Mouse (Mus musculus): ENCODE measurements around the gene Wipf1.
A peak's percentile ranks its signal among the peaks of the same experiment; 100 is the strongest.

Wipf1 gene

DNA sequence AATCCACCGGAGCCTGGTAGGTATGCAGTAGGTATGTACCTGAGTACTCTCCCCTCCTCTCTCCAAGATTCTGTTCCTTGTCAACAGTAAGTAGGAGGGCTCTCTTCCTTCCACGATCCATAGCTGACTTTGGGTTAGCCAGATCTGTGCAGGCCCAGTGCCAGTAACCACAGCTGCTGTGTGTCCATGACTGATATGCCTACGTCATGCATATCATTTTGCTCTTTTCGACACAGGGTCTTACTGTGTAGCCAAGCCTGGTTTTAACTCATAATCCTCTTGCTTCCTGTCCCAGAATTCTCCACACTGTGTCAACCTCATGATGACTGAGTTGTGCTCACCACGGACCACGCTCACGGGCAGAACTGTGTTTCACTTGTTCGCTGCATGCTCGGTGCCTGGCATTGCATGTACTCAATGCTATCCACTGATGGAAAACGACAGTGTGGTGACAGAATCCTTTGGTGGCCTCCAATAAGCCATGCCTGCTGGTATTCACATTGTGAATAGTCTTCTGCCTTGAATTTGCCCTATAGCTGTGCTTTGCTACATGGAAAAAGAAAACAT is 26.6 kb downstream of the Wipf1 start:
- no peak for DNase-seq

DNA sequence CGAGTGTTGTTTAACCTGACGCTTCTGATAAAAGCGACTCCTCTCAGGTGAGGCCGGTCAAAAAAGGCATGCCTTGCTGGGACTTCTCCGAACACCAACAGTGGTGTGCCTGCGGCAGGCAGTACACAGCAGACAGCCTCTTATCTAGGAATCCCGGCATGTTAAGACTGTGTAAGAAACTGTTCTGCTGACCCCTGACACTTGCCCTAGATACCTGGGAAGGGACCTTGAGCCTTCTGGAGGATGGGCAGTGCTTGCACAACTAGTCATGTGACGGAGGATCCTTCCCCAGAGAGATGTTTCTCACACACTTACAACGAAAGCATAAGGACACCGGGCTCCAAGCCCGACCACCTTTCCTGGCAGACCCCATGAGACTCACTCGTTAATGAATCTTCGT is 28.7 kb downstream of the Wipf1 start:
- no peak for DNase-seq

DNA sequence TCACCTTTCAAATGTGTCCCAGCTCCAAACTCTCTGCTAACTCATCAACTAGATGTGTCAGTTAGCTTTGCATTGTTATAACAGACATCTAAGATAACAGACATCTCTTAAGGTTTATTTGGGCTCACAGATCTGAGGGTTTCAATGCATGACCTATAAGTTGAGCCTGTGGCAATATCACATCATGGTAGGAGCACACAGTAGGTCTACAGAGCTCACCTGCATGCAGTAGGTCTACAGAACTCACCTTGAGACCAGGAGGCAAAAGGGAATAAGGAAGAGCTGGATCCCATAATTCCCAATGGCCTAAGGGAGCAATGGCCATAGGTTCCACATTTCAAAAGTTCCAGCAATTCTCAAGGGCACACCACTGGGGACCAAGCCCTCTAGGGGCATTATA is 31.2 kb downstream of the Wipf1 start:
- no peak for DNase-seq

DNA sequence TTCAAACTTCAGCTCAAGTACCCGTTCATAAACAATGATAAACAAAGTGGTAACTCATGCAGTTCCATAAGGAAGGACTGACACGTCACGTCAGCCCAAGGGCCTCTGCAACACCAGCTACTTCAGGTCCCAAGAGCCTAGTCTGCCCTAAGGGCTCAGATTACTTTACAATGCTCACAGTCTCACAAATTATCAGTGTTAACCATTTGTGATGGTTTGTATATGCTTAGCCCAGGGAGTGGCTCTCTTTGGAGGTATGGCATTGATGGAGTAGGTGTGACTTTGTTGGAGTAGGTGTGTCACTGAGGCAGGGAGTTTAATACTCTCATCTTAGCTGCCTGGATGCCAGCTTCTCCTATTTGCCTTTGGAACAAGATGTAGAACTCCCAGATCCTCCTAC is 32.0 kb downstream of the Wipf1 start:
- DNase-seq, result no peak

DNA sequence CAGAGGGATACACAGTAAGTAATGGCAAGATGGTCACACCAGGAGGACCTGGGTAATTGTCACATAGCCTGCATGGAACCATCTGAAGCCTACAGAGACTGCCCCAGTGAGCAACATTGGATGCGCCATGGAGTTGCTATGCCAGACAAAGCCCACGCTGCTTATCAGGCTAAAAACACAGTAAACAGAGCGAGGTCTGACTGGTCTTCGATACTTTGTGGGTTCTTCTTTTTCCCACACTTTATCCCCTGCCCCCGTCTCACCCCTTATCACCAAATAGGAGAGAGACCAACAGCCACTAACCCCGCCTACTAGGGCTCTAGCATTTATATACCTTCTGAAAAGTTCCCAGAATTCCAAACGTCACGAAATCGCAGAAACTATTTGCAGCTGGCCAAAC is 32.6 kb downstream of the Wipf1 start:
- DNase-seq, result no peak

DNA sequence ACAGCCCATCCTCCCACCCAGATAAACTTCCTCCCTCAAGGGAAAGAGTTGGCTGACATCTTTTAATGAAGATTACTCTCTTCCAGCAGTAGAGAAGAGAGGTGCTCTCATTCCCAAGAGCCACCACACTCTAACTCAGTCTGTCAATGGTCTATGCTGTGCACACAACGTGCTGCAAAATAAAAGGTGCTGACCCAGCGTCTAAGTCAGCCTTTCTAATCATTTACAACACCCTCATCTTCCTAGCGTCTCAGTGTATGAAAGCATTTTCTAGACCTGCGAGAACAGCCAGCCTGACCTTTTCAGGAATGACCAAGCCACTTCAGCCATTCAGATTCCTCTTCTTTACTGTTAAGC is 33.2 kb downstream of the Wipf1 start:
- no peak for DNase-seq

DNA sequence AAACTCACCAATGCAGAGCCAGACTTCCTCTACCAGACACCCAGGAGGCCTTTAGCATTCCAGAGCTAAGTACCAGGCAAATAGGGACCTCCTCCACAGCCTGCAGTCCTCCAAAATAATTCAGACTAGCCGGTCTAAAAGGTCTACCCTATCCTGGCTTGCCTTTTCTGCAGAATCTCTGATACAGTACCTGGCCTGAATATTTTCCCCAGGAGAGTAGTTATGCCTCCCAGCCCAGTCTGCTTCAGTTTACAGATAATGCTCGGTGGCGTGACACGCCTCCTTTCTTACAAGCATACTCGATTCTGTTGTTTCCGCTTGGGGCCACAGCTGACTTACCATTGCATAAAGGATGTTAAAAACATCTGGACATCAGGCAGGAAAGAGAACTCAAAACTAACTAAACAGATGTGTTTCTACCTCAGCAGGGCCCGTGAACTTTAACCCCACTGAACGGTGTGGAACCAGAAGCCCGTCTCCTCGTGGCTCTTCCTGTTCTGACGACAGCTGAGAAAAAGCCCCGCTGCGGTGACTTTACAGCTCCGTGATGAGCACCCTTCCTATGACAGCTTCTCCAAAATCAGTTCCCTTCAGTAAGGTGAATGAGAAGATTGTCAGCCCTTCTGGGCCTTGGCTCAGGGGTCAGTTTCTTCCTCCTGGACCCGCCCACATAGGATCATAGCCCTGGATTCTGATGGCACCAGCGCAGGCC is 33.8 kb downstream of the Wipf1 start:
- DNase-seq, result peak; percentile 44 to 55

DNA sequence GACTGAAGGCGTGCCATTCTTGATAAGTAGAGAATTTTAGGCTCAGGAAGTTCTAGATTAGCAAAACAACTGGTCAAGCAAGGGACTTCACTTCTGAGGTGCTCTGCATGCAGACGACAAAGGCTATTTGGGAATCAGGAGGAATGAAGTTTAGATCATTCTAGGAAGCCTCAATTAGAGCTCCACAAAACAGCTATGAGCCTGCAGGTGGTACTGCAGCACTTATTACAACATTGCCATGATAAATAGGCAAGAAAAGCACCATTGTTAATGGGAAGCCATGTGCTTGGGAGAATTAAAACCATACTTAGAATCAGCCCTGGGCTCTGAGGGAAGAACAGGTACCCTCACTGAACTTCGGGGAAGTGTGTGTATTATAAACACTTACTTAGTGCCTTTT is 36.0 kb downstream of the Wipf1 start:
- DNase-seq, result no peak

DNA sequence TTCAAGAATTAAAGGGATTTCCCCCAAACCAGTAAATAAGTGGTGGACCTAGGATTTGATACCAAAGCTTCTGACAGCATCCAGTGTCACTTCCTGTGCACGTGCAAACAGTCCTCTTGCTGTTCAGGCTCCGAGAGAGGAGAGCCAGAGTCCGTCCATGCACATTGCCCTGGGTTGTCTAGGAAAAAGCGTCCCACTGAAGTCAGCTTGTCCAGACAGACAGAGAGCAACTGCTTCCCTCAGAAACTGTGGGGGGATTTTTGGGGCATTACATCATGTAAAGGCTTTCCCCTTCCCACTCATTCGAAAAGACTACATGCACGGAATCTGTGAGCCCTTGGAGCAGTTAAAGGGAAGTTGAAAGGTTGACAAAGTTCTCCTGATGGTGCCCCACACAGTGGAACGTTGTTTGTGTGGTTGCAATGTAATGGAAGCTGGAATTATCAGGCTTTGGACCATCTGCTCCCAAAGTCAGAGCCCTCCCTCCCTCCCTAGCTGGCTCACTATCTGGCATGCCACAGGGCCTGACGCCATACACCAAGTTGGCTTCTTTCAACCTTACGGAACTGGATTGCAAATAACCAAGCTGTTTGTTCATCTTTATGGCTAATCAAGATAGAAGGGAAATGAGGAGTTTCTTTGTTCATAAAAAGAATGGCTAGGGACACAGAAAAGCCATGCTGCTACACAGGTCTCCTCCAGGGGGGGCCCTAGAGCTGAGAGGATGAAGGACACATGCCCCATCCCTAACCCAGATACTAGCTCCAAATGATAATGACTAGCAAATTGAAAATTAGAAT is 37.9 kb downstream of the Wipf1 start:
- DNase-seq, result peak; percentile 66 to 71

DNA sequence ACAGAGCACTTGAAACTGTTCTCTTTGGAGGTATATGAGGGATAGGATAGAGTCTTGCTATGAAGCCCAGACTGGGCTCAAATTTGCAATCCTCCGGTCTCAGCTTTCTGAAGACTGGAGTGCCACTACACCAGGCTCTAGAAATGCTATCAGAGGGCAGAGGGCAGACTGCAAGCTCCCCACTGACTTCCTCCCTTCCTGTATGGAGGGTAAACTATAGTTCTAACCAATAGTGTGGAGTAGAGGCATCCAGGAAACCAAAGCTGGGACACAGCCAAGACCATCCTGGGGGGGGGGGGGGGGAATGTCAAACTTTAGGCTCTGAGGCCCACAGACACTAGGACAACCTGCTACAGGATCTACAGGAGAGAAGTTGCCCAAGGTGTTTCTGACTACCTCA is 39.1 kb downstream of the Wipf1 start:
- DNase-seq, result no peak

DNA sequence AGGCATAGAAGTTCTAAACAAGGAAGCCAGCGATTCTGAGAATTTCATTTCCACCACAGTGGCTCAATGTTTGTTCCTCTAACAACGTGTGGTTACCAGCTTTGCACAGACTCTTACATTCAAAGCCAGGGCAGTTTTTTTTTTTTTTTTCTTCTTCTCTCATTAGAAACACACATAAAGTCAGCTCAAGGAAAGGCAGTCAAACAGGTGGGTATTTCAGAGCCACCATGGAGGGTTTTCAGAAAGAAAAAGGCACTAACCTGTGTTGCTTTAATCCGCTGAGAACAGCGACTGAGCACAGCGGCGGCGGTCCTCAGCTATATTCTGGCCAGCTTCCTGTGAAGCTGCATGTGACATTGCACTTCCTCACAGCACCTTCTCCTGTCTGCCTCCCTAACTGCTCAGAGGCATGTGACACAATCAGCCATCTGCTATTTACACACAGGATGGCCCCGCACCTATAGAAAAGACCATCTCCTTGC is 43.4 kb downstream of the Wipf1 start:
- DNase-seq, result peak; percentile 63 to 74

DNA sequence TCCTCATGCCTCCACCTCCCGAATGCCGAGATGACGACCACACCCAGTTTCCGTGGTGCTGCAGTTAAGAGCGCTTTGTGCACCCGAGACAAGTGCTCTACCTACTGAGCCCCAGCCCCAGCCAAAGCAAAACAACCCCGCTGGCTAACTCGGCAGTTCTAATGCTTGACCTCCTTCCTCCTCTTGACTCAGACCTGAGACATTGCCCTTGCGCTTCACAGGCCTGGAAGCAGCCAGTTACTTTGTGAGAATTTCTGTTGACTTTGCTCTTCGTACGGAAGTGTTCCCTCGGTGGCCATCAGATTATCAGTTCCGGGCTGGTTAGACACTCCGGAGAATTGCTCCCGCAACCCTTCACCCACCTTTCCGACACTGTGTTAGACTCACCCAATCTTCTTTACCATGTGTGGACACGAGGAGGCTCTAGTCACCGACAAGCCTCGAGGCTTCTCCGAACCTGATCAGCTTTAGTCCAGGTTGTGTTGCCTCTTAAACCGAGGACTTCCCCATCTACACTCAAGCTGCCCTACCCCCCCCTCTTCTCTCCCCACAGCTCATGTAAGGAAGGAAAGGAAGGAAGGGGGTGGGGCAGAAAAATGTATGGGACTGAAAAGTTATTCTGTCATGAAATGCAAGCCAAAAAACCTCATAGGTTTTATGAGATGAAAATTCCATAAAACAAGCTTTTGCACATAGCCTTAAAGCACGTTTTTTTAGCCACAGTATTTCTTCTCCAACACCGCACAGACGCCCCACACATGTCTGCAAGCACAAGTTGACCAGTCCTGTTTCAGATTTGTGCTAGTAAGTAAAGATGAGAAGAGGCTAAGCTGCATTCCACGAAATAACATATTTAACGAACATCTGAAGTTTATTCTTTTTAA is 44.1 kb downstream of the Wipf1 start:
- DNase-seq, result peak; percentile 64 to 67

DNA sequence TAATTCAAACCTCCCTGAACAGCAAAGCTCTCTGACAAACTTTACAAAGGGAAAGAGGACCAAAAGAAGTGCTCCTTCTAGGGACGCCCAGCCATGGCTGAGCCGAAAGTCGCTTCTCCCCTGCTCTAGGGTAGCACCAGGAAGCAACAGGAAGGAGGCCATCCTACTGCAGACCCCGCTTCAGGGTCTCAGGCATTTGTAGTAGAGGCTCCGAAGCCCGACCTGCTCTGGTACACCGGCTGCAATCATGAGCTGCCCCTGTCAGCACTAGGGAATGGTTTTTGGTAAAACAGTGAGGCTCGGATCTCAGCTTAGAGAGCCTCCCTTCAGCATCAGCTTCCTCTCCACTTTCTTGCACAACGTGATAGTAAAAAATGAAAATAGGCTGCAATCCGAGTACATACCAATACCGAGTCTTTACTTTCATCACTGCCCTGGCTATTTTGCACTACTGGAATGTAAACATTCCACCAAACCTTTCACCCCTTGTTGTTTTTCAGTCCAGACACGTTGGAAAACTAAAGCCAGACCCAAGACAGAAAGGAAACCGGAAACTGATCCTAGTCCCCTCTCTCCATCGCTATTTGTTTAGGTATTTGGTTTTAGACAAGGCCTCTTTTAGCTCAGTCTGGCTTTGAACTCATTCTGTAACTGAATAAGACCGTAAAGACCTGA is 44.8 kb downstream of the Wipf1 start:
- peak; percentile 28 to 35 for DNase-seq

DNA sequence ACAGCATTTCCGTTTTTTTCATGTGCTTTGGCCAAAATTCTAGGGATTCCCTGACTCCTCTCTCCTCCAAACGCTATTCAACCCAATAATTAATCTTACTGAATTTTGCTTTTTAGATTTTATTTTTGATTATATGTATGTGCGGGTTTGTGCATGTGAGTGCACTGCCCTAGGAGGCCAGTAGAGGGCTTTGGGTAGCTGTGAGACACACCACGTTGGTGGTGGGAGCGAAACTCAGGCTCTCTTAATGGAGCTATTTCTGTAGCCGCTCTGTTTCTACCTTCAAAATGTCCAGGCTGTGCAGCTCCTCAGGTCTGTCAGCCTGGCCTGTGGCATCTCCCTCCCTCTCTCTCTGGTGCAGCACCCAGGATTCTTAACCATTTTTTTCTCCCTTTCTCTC is 50.7 kb downstream of the Wipf1 start:
- DNase-seq, result no peak

DNA sequence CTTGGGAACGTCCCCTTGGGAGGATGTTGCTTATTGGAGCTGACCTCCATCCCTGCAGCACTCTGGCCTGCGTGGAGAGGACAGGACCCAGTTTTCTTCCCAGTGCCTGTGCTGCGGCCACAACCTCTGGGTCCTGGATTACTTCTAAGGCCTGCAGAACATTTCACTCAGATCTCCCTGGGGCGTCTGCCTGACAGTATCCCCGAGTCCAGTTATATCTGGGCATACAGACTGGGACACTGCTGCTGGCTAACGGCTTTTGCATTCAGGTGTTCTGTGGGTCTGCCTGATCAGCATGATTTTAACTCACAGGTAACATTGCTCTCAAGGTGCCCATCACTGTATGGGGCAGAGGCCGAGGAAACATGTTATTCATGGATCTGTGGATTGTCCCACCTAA is 52.0 kb downstream of the Wipf1 start:
- DNase-seq, result no peak

DNA sequence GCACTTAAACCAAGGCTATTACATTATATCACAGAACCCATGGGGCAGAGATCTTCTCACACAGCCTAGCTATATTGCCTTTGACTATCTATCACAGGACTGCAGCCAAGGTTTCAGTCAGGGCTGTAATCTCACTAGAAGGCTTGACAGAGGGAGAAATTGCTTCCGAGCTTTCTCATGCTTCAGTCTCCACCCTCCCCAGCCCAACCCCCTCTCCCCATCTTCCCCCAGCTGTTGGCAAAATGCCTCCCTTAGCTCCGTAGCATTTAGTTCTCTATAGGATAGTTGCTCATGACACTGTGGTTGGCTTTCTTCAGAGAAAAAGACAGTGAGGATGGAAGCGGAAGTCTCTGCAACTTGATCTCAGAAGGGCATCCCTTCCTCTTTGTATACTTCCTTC is 54.0 kb downstream of the Wipf1 start:
- DNase-seq, result no peak

DNA sequence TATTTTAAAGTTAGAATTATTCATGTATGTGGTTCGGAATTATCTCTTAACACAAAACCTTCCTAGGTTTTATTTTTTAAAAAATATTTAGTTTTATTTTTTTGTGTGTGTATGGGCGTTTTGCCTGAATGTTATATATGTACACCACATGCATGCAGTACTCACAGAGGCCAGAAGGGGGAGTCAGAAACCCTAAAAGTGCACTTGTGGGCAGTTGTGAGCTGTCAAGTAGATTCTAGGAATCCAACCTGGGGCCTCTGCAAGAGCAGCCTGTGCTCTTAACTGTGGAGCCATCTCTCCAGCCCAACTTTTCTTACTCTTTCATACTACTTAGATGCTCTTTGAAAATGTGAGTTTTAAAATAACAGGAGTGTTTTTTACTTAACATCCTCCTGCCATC is 57.4 kb downstream of the Wipf1 start:
- DNase-seq, result no peak

DNA sequence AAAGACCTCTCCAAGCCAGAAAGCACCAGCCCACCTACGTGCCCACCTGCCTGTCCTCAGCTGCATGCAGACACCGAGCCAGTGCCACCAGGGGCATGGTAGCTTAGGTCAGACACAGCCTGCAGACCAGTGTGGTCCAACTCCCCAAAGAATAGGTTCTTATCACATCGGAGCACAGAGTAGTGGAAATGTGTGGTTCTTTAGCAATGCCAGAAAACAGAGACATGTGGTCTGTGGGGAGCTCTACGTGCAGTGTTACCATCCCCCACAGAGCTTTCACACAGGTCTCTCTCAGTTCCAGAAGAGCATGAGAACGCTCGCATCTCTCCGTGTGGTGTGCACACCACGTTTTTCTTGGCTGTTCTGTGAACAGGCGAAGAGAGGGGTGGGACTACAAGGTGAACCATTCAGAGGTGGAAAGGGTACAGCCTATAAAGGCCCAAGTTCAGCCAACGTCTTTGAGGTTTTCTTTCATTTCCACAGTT is 59.3 kb downstream of the Wipf1 start:
- peak in 1 of 2 experiments; percentile 50 for DNase-seq

DNA sequence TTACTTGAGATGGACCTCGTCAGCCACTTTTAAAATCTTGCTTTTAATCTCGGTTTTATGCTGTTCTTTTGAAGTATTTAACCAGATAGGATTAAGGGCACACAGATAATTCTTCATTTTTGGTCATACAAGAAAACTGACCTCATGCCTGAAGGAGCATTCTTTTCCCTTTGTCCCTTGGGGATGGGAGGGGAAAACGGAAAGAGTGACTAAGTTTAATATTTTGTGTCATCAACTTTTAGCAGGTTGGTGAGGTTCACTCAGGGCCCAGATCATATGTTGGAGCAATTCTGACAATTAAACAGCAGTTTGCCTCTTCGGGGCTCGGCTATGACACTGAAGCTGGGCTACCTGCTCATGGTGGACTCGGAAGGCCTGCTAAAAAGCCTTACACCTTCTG is 60.0 kb downstream of the Wipf1 start:
- no peak for DNase-seq

DNA sequence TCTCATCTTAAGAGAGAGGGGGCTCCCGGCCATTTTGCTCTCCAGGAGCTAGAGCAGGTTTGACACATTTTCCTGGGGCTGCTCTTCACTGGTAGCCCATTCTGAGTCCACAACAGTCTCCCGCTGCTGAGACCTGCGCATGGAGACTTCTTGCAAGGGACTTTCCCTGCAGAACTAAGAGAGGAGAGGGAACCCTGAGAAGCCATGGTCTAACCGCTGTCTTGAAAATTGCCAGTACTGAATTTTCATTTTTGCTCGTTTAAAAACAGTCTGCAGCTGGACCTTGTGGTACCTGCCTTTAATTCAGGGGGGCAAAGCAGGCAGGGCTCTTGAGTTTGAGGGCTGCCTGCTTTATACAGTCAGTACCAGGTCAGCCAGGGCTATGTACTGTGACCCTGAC is 60.5 kb downstream of the Wipf1 start:
- no peak for DNase-seq

DNA sequence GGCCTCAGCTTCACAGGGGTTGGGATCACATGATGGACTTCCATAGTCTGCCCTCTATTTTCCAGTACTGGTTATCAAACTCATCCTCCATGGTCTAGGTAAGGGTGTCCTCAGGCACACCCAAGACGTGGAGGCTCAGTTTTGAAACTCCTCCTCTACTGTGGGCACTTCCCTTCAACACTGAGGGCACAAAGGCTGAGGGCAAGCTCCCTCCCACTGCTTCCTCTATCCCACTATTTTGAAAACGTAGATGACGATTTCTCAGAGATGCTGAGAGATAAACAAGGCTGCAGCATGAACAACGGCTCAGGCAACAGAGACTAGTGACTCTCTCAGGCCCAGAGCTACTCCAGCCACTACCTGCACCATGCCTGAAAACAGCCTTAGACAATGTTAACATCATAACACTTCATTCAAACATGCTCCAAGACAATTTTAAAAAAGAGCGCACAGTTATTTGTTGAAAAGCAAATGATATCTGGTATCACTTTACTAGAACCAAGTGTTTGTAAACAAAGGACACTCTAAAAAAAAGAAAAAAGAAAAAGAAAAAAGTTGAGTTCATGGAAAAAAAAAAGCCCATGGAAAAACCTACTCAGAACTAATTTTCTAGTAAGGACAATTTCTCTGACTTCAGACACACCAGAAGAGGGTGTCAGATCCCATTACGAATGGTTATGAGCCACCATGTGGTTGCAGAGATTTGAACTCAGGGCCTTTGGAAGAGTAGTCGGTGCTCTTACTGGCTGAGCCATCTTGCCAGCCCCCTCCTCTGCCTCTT is 62.3 kb downstream of the Wipf1 start:
- DNase-seq, result no peak

DNA sequence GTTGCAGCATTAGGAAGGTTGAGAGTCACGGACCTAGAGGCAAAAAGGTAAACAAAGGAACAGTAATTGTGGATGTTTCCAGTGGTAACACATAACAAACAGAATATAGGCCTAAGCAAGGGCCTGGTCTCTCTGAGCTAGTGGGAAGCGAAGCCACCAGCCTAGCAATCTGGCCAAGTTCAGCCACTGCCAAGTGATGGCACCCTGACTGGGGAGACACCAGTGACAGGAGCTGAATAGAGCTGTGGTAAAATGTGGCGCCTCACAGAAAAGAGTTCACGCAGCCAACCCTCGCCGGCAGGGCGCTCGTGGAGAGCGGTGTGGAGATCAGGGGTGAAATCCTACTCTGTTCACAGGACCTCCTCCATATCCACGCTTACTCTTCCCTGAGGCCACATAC is 63.1 kb downstream of the Wipf1 start:
- no peak for DNase-seq
